Mouse (Mus musculus) embryonic fibroblast, embryonic 13.5 days (primary cell): ENCODE measurements around the gene G530012D18Rik. TPM values are rescaled to one million over a fixed set of nuclear protein-coding genes. Genes with fewer than 3 reads are reported as not detected.
"Not testable (repeated sequence)": the region's sequence is repeated elsewhere in the genome, so short reads cannot be mapped to it uniquely, and the experiment has no call there.

Experiments
- H3K27ac ChIP-seq: 2 replicates; pipeline ENCODE4 v1.5.1; 2012; ENCODE audit warnings: low read length, control low read depth, inconsistent platforms; ENCODE audit not compliant: insufficient read depth
- H3K4me1 ChIP-seq: 2 replicates; pipeline ENCODE4 v1.6.1; 2011; ENCODE audit warnings: low read length; ENCODE audit not compliant: control insufficient read depth, insufficient read depth
- H3K4me3 ChIP-seq: 2 replicates; pipeline ENCODE4 v1.5.1; 2011; ENCODE audit warnings: mild to moderate bottlenecking, control low read depth, low read length; ENCODE audit not compliant: insufficient read depth
- polyA plus RNA-seq: library from polyadenylated mRNA; stranded (reverse); fragments of >200 nt; gene quantifications from 2 replicates; pipeline ENCODE4 v1.2.4, GENCODE M21; 2011; ENCODE audit warnings: low read depth; ENCODE audit not compliant: missing spikeins, insufficient read length

The G530012D18Rik gene
- not detected in 2 replicates for polyA plus RNA-seq

GRCm38 (mm10) chr1:85575376-85575775, at the start of gene G530012D18Rik:
Gene G530012D18Rik, plus strand, starts transcription at chr1:85575676.
- not testable (repeated sequence) for H3K4me1 ChIP-seq, H3K27ac ChIP-seq, H3K4me3 ChIP-seq

GRCm38 (mm10) chr1:85526401-85526800, 49.1 kb upstream of the G530012D18Rik start:
- not testable (repeated sequence) for H3K4me1 ChIP-seq, H3K27ac ChIP-seq, H3K4me3 ChIP-seq

GRCm38 (mm10) chr1:85528451-85529110, 46.9 kb upstream of the G530012D18Rik start:
- not testable (repeated sequence) for H3K4me1 ChIP-seq, H3K27ac ChIP-seq

GRCm38 (mm10) chr1:85543818-85544217, 31.7 kb upstream of the G530012D18Rik start:
- H3K4me1 ChIP-seq, H3K4me3 ChIP-seq, H3K27ac ChIP-seq: not testable (repeated sequence)

More at GRCm38 (mm10) chr1:85528451-85529110, 46.9 kb upstream of the G530012D18Rik start:
- not testable (repeated sequence) for H3K4me3 ChIP-seq

GRCm38 (mm10) chr1:85546442-85546841, 29.0 kb upstream of the G530012D18Rik start:
- not testable (repeated sequence) for H3K4me3 ChIP-seq, H3K27ac ChIP-seq, H3K4me1 ChIP-seq

GRCm38 (mm10) chr1:85555261-85555660, 20.2 kb upstream of the G530012D18Rik start:
- H3K27ac ChIP-seq, H3K4me3 ChIP-seq, H3K4me1 ChIP-seq: not testable (repeated sequence)

- H3K27ac ChIP-seq, H3K4me3 ChIP-seq, H3K4me1 ChIP-seq: not testable (repeated sequence)
Observed at GRCm38 (mm10) chr1:85573554-85573953, 1.9 kb upstream of the G530012D18Rik start.

- not testable (repeated sequence) for H3K4me1 ChIP-seq, H3K27ac ChIP-seq, H3K4me3 ChIP-seq
Observed at GRCm38 (mm10) chr1:85578372-85579010, 3.0 kb downstream of the G530012D18Rik start.

GRCm38 (mm10) chr1:85579199-85580147, 4.0 kb downstream of the G530012D18Rik start:
- not testable (repeated sequence) for H3K4me3 ChIP-seq, H3K4me1 ChIP-seq, H3K27ac ChIP-seq

- H3K4me1 ChIP-seq, H3K4me3 ChIP-seq, H3K27ac ChIP-seq: not testable (repeated sequence)
Observed at GRCm38 (mm10) chr1:85580148-85580534, 4.7 kb downstream of the G530012D18Rik start.

- not testable (repeated sequence) for H3K27ac ChIP-seq, H3K4me3 ChIP-seq, H3K4me1 ChIP-seq
Observed at GRCm38 (mm10) chr1:85580578-85580977, 5.1 kb downstream of the G530012D18Rik start.

- not testable (repeated sequence) for H3K27ac ChIP-seq, H3K4me3 ChIP-seq, H3K4me1 ChIP-seq
Observed at GRCm38 (mm10) chr1:85581518-85581917, 6.0 kb downstream of the G530012D18Rik start.

- not testable (repeated sequence) for H3K27ac ChIP-seq, H3K4me3 ChIP-seq, H3K4me1 ChIP-seq
Observed at GRCm38 (mm10) chr1:85588697-85589096, 13.2 kb downstream of the G530012D18Rik start.

- not testable (repeated sequence) for H3K4me3 ChIP-seq, H3K27ac ChIP-seq, H3K4me1 ChIP-seq
Observed at GRCm38 (mm10) chr1:85592526-85592925, 17.1 kb downstream of the G530012D18Rik start.

- H3K4me1 ChIP-seq: not testable (repeated sequence)
Observed at GRCm38 (mm10) chr1:85598271-85599012, 23.0 kb downstream of the G530012D18Rik start, which contains the start of gene Sp110. Gene Sp110, minus strand, starts transcription at chr1:85598817.

More at GRCm38 (mm10) chr1:85598271-85599012, 23.0 kb downstream of the G530012D18Rik start, which contains the start of gene Sp110:
- H3K4me3 ChIP-seq, H3K27ac ChIP-seq: not testable (repeated sequence)
